Mouse (Mus musculus): ENCODE data around the gene Bach2. TPM values are rescaled to one million over a fixed set of nuclear protein-coding genes. Genes with fewer than 3 reads are reported as not detected.

The Bach2 gene
- total RNA-seq, 2 experiments from 2014 or later = 0.37 to 3.8 TPM

GRCm38 (mm10) chr4:32352842-32353241 is 114.2 kb downstream of the Bach2 start:
- peak; percentile 57 for ATAC-seq (replicated peaks; ENCODE audit: poor library complexity)

DNA sequence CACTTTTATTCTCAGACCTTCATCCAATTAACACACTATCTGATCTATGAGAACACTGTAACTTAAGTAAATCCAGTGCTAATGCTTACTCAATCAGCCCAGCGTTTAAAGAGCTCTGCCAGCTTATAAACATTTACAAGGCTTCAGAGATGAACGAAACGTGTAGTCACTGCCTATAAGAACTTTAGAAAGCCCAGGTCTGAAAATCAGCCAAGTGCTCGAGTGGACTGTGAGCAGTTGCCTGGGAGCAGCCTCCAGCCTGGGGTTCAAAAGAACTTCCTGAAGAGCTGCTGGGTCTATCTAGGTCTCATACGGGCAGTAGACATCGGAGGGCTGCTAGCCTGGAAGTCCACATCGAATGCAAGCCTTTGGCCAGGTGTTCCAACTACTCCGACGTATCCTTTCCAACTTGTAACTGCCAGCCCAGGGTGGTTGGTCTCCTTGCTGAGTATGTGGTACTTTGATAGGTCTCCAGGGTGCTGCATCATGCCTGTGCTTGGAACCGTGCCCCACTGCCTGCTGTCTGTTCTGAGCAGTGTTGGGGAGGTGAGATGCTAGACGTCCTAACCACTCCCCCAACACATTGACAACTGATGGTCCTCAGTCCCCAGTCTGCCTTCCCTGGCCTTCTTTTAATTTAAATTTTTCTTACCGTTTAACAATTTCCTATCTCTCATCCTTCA is 117.5 kb downstream of the Bach2 start:
- peak; percentile 75 for ATAC-seq (replicated peaks; ENCODE audit: poor library complexity)

DNA sequence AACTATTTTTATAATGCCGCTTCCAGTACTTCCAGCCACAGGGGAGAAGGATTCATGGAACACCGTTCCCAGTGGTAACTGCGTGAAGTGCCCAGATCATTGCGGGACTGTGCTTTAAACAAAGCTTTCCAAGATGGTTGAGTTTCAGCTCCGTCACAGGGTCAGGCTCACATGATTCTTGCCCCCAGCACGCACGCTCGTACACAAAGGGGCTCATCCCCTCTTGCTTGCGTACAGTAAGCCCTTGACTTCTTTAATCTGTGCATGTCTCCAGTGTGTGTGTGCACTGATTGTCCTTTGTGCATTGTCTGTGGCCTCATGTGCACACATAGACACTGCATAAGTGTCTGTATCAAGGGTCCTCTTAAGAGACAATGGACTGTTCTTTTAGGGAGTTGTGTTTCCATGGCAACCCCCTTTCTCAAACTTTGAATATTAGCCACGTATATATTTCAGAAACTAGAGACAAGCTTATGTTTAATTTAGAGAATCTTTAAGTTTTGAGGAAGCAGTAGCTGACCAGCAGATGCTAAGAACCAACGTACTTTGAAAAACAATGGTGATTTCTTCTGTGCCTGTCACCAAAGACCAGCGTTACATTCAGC is 119.5 kb downstream of the Bach2 start:
- ATAC-seq (replicated peaks; ENCODE audit: poor library complexity) = no peak

DNA sequence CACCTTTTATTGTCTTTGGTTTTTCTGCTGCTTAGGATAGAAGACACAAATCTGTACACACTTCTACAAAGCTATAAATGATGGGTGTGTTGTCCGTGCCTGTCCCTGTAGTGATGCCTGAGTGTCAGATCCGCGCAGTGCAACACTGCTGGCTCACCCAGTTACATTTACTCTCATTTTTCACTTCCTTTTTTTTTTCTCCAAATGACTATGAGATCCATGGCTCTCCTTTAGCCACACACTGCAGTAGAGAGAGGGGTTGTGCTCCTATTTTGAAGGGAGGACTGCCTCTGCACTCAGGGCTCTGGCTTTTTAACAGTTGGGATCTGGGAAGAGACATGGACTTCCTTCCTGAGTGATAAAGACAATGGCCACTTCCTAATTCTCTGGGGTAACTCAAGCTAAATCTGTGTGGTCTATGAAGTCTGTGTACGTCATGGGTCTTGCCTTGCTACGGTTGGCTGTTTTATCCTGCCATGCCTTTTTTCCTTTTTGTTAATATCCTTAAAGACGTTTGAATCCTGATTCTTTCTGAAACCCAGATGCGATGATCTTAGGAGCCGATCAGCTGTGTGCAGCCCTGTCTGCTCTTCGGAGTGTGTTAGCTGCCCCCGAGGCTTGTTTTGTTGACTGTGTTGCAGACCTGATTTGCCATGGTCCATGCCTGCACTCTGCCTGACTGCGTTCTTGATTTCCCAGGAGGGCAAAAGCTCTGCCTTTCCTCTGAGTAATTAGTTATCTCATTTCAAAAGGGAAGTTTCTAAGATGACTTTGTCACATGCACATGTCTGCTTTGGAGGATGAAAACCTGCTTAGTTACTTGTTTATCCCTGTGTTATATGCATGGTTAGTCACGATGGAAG is 120.2 kb downstream of the Bach2 start:
- ATAC-seq (replicated peaks; ENCODE audit: poor library complexity) = peak; percentile 71

- ATAC-seq (replicated peaks; ENCODE audit: poor library complexity) = no peak
Measured at GRCm38 (mm10) chr4:32359634-32360033, 121.0 kb downstream of the Bach2 start.

DNA sequence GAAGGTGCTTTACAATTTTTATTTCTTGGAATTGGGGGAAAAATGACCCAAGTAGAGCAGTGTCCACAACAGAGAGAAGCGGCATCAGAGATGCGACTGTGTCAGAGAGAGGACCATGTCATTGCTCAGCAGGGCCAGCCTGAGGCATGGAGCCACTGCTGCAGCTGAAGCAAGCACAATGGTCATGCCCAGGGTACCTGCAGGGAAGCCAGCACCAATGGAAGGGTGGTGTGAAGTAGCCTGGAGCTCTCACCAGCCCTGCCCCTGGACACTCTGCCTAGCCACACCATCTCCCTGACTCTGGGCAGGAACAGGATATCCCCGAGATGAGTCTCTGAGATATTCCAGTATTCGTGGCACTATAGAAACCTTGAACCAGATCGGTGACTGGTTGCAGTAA is 121.9 kb downstream of the Bach2 start:
- no peak for ATAC-seq (replicated peaks; ENCODE audit: poor library complexity)

DNA sequence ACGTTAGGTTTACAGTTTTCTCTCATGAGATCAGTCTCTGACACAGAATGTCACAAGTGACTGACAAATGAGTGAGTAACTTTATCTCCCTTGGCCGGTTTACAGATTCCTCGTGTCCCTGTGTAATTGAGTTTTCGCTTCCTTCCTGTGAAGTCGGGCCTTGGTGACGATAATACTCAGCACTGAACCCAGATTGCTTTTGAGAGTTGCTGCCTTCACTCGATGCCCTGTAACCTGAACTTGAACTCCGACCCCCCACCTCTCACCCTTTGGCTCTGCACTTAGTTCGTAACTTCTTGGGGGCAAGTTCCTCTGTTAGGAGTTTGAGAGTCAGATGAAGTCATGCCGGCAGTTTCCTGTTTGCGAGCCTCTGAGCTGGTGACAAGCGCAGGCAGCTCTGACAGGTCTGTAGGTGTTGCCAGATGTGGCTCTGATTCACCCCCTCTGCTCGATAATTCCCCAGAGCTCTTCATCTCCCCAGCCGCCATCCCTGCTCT is 124.9 kb downstream of the Bach2 start:
- peak; percentile 52 for ATAC-seq (replicated peaks; ENCODE audit: poor library complexity)

- peak; percentile 51 for ATAC-seq (replicated peaks; ENCODE audit: poor library complexity)
Measured at GRCm38 (mm10) chr4:32365144-32365907, 126.7 kb downstream of the Bach2 start.

DNA sequence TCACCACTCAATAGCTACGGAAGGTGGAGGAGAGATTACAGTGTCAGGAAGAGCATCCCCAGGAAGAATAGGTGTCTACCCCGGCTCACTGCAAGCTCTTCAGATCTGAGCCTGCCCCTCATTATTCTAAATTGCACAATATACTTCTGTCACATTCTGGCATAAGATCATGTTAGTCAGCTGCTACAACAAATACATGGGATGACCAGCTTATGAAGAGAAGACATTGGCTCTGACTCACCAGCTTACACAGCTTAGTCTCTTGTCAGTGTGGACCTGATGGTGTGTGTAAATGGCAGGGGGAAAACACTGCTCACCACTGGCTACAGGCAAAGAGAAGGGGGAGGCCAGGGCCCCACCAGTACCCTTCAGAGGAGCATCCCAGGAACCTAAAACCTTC is 127.6 kb downstream of the Bach2 start:
- no peak for ATAC-seq (replicated peaks; ENCODE audit: poor library complexity)

DNA sequence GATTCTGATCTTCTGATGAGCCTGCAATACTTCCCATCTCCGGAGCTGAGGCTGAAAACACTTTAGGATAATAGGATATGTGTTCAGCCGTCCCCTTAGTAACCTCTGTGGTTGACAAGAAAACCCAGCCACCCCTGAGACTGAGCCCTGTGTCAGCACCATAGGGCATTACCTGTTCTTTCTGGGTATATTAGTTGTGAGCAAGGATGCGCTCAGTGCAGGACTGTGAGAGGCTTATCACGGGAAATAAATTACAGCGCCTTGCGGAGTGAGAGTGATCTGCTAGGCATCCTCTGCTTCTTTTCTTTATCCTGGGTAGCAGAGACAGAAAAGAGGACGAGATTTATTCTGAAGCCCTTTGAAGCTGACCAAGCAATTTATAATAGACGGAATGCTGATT is 129.7 kb downstream of the Bach2 start:
- ATAC-seq (replicated peaks; ENCODE audit: poor library complexity) = no peak

DNA sequence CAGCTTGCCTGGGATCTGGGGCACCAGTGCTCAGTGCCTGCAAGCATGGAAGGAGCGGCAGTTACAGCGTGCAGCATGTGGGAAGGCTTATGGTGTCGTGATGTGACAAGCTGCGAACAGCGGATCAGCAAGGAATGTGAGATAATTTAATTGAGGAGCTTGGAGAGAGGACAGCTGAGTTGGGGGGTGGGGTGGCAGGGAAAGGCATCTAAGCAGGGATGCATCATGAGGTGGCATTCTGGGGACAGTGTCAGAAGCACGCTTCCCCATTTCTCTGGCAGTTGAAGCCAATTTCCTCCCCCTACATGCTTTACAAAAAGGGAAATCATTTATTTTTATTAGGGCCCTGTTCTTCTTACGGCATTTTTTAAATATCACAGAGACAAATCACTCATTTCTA is 134.5 kb downstream of the Bach2 start:
- ATAC-seq (replicated peaks; ENCODE audit: poor library complexity) = peak; percentile 82

DNA sequence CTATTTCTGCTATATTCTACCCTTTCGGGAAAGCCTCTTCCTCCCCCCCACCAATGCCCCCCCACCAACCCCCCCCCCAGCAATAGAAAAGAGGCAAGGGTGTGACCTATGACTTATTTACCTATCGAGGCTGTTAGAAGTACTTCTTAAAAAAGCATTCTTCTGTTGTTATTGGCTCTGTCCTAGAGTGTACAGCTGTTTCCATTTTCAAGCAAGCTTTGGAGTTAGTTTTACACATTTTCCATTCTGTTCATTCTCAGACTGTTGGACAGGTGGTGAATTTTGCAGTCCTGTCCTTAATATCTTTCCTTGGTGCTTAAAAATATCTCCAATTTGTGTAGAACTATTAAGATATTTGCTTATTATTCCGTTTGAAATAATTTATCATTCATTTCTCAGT is 134.9 kb downstream of the Bach2 start:
- ATAC-seq (replicated peaks; ENCODE audit: poor library complexity) = no peak

- no peak for ATAC-seq (replicated peaks; ENCODE audit: poor library complexity)
Measured at GRCm38 (mm10) chr4:32374751-32375582, 136.4 kb downstream of the Bach2 start.

DNA sequence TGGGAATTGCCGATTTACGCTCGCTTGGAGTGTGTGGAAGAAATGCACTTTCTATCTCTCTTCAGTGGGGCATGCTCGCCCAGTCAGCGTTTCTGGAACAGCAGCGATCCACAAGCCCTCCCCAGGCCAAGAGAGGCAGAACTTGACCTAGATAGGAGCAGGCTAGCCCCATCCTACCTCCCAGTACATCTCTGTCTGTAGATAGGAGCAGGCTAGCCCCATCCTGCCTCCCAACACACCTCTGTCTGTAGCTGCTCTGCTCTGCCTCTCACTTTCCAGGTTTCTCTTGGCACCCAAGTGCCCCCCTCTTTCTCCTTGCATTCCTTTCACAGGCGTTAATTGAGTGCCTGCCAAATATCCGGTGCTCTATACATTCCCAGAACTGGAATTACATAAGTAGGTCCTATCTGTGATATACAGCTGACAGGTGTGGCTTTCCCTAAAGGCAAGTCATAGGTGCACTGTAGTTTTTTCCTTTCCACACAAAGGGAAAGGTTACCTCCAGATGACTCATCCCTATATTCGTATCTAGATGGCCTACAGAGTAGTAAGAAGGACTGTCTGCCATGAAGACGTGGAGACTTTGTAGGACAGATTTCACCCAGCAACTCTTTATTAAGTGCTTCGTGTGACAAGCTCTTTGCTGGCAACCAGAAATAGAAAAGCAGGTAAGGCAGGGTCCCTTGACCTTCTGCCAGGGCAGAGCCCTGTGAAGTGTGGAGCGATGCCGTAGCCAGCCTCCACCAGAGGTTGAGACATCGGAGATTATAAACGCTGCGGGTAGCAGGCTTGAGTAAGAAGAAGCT is 137.3 kb downstream of the Bach2 start:
- ATAC-seq (replicated peaks; ENCODE audit: poor library complexity) = no peak

- peak; percentile 27 for ATAC-seq (replicated peaks; ENCODE audit: poor library complexity)
Measured at GRCm38 (mm10) chr4:32376527-32376948, 137.9 kb downstream of the Bach2 start.

DNA sequence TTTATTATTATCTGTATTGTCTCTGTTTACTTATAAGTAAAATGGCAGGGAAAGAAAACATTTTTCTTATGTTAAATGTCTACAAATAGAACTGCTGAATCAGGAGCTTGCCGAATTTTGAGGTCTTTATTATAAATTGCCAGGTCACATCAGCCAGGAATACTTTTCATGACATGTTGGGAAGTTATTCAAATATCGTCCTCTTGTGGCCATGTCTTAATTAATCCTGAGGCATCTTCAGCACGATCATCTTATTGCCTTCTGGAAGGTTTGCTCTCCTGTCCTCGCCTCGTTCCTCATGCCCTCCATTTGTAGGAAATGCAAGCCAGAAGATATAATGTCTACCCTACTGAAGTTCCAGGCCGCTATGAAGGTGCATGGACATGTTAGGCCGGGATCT is 140.5 kb downstream of the Bach2 start:
- no peak for ATAC-seq (replicated peaks; ENCODE audit: poor library complexity)

DNA sequence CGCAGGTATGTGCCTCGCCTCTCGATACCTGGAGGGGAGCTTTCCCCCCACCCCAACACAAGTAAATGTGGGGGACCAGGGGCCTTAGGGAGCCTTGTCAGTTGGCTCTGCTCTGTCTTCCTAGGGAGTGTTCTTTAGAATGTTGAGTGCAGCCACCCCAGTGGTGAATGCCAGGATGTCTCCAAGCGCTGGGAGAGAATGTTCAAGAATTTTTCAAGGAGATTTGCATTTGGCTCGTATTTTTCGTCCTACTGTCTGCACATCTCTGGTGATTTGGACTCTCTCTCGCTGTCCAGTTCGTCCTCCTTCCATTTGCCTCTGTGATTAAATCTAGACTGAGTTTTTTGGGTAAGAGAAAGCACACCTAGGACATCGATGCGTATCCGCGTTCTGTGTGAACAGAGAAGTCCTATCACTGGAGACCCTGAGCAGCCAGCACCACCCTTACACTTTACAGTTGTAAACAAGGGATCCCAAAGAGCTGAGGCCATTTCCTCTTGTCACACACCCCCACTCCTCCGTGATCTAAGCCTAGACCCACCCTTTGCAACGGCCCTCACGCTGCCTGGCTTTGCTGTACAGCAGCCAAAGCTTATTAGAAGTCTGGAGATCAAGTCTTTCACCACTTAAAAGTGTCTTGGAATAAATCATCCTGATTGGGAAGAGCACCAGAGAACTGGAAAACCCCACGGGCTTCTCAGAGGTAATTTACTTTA is 143.2 kb downstream of the Bach2 start:
- no peak for ATAC-seq (replicated peaks; ENCODE audit: poor library complexity)

DNA sequence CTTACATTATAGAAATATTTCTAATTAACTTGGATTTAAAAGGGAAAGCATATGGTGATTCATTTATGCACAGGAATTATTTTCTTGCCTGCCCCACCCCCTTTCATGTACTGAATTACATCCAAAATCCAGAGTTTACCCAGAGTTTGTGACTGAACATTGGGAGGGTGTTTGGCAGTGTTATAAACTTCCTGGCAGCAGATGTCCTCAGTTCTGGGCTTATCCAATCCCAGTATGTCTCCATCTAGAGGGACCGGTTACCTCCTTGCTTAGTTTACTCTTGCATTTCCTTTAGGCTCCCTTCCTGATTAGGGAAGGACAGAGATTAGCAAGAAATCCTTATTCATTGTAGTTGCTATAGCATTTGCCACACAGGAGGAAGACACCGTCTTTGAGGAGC is 146.5 kb downstream of the Bach2 start:
- no peak for ATAC-seq (replicated peaks; ENCODE audit: poor library complexity)

DNA sequence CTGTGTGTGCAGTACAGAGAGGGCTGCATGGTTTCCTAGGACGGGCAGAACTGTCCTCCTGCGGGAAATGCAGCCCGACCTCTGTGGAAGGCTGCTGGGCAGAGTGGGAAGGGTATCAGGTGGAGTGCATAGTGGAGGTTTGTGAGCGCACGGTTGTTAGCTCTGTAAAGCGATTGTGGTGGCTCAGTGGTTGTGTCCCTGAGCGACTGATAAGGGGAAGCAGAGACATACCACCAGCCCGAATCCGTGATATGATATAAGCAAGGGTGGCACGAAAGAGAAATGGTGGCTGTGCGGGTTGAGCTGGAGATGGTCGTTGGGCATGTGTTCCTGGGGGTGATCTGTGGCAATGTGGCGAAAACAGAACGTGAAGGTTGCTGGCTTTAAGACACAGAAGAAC is 147.0 kb downstream of the Bach2 start:
- peak; percentile 55 for ATAC-seq (replicated peaks; ENCODE audit: poor library complexity)
